Mouse (Mus musculus) heart, postnatal 14 days (tissue): ENCODE results near the gene Cbx4. TPM values are rescaled to one million over a fixed set of nuclear protein-coding genes. Genes with fewer than 3 reads are reported as not detected.
"Not testable (repeated sequence)": the region's sequence is repeated elsewhere in the genome, so short reads cannot be mapped to it uniquely, and the experiment has no call there.

Experiments
- DNase-seq, 2 experiments: peaks; one replicate each; pipeline ENCODE4 v3.0.0; 2021 to 2022
- intact Hi-C: fragments of 180-260 bp; cut with DNase I; formaldehyde crosslinking; loops from one replicate; pipeline ENCODE4 v1.15.1; 2025
- total RNA-seq, 2 experiments: library from RNA; stranded (reverse); gene quantifications; 2 replicates each; pipeline ENCODE4 v1.2.3; 2021

Gene Cbx4
- total RNA-seq, 2 experiments from 2014 or later = 15.2 to 17.8 TPM

GRCm38 (mm10) chr11:119116992-119117391, 31.0 kb upstream of the Cbx4 start:
- intact Hi-C loops = no loop called here
- no peak for DNase-seq

- DNase-seq = no peak
- intact Hi-C loops = no loop called here
Measured at GRCm38 (mm10) chr11:119112721-119113120, 26.7 kb upstream of the Cbx4 start.

- intact Hi-C loops = no loop called here
Measured at GRCm38 (mm10) chr11:119111345-119111744, 25.3 kb upstream of the Cbx4 start.

GRCm38 (mm10) chr11:119109415-119110071, 23.5 kb upstream of the Cbx4 start:
- intact Hi-C loops = no loop called here

More at GRCm38 (mm10) chr11:119111345-119111744, 25.3 kb upstream of the Cbx4 start:
- no peak for DNase-seq

GRCm38 (mm10) chr11:119108573-119109263, 22.7 kb upstream of the Cbx4 start:
- intact Hi-C loops = no loop called here
- no peak for DNase-seq

More at GRCm38 (mm10) chr11:119109415-119110071, 23.5 kb upstream of the Cbx4 start:
- no peak for DNase-seq

- intact Hi-C loops = no loop called here
- no peak for DNase-seq
Measured at GRCm38 (mm10) chr11:119106289-119106688, 20.3 kb upstream of the Cbx4 start.

GRCm38 (mm10) chr11:119105748-119106147, 19.7 kb upstream of the Cbx4 start:
- no peak for DNase-seq
- intact Hi-C loops = no loop called here

GRCm38 (mm10) chr11:119105071-119105609, 19.1 kb upstream of the Cbx4 start:
- no peak for DNase-seq
- intact Hi-C loops = no loop called here

- no peak for DNase-seq
- intact Hi-C loops = no loop called here
Measured at GRCm38 (mm10) chr11:119103991-119104390, 18.0 kb upstream of the Cbx4 start.

GRCm38 (mm10) chr11:119100355-119100754, 14.3 kb upstream of the Cbx4 start:
- DNase-seq, intact Hi-C loops: not testable (repeated sequence)

- no peak for DNase-seq
- intact Hi-C loops = no loop called here
Measured at GRCm38 (mm10) chr11:119098202-119098601, 12.2 kb upstream of the Cbx4 start.

- intact Hi-C loops = no loop called here
Measured at GRCm38 (mm10) chr11:119095441-119095840, 9.4 kb upstream of the Cbx4 start.

GRCm38 (mm10) chr11:119093322-119093721, 7.3 kb upstream of the Cbx4 start:
- DNase-seq = no peak
- intact Hi-C loops = no loop called here

More at GRCm38 (mm10) chr11:119095441-119095840, 9.4 kb upstream of the Cbx4 start:
- no peak for DNase-seq

- intact Hi-C loops = no loop called here
- DNase-seq = no peak
Measured at GRCm38 (mm10) chr11:119092286-119092685, 6.3 kb upstream of the Cbx4 start.

GRCm38 (mm10) chr11:119091598-119091991, 5.6 kb upstream of the Cbx4 start:
- peak; percentile 64 to 78 for DNase-seq
- intact Hi-C loops = loop anchor here (1.0 to 2.0 kb wide), 2 partner anchors 35 to 95 kb away; no protein-coding TSS in a partner anchor

GRCm38 (mm10) chr11:119090961-119091597, 5.1 kb upstream of the Cbx4 start:
- DNase-seq = peak; percentile 83 to 87
- intact Hi-C loops = loop anchor here (1.0 to 2.0 kb wide), 3 partner anchors 35 to 96 kb away; no protein-coding TSS in a partner anchor

- peak; percentile 31 to 33 for DNase-seq
- intact Hi-C loops = loop anchor here (1.0 to 2.0 kb wide), 2 partner anchors 35 to 96 kb away; no protein-coding TSS in a partner anchor
Measured at GRCm38 (mm10) chr11:119090076-119090960, 4.3 kb upstream of the Cbx4 start.

- peak; percentile 23 to 41 for DNase-seq
Measured at GRCm38 (mm10) chr11:119089235-119090075, 3.4 kb upstream of the Cbx4 start.

More at GRCm38 (mm10) chr11:119089235-119090075, 3.4 kb upstream of the Cbx4 start:
- intact Hi-C loops = loop anchor here (1.0 to 2.0 kb wide), 2 partner anchors 34 to 97 kb away; no protein-coding TSS in a partner anchor
